Mouse (Mus musculus) adrenal gland, adult (tissue): ENCODE data around the gene Fat3.
A peak's percentile ranks its signal among the peaks of the same experiment; 100 is the strongest.

Experiments used
- DNase-seq, 2 experiments: peaks; one replicate each; pipeline ENCODE4 v3.0.0; 2022 to 2023; ENCODE audit warnings: low spot score in 1 of 2; ENCODE audit not compliant: inconsistent age in 2 of 2

The Fat3 gene

GRCm38 (mm10) chr9:16029715-16030285 is 471.3 kb downstream of the Fat3 start:
- no peak for DNase-seq

DNA sequence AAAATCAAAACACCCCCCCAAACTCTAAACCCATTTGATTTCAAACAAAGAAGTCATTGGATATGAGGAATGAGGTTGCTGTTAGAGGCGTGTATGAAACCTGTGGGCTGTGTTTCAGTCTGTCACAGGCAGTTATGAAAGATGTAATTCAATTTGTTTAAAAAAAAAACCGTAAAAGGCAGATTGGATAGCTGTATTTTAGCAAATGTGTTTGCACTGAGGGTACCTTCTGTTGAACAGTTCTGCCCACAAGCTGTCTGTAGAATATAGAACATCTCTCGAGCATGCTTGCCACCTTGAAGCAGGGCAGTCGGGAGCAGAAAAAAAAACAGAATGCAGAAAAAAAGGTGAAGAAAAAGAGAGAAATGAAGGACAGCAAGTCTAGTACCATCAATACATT is 472.0 kb downstream of the Fat3 start:
- DNase-seq, result no peak

- DNase-seq, result no peak
Observed at GRCm38 (mm10) chr9:16028394-16028911, 472.6 kb downstream of the Fat3 start.

- DNase-seq, result no peak
Observed at GRCm38 (mm10) chr9:16026054-16026453, 475.0 kb downstream of the Fat3 start.

DNA sequence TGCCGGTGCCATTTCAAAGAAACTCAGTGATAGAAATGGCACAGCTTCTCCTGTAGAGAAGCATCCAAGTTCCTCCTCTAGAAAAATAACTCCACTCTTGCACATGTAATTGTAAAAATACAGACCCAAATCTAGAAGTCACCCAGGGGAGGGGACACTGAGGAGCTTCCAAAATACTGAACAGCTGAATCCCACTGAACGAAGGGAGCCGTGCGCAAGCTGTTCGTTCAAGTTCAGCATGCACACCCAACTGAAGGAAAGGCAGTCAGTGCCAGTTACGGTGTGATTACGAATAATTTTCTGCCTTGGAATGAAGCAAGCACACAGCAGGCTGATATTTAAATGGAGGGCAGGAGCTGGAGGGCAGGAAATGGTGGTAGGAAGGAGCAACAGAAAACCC is 476.4 kb downstream of the Fat3 start:
- DNase-seq, result no peak

DNA sequence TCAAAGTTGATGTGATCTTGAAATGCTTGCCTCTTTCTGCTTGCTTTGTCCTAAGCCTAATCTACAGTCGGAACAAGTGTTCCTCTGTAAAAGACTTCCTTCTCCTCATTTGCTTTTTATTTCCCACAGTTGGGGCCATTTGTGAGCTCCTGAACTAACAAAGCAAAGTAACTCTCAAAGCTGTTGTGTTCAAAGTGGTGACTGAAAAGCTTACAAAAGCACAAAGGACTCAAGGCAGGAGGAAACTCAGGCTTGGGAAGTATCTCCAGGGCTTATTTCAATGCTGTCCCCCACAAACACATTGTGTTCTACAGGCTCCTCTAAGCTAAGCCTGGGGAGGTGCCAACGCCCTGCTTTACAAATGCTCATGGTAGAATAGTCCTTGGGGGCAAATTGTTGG is 487.0 kb downstream of the Fat3 start:
- no peak for DNase-seq

- DNase-seq, result no peak
Observed at GRCm38 (mm10) chr9:16011382-16011781, 489.7 kb downstream of the Fat3 start.

DNA sequence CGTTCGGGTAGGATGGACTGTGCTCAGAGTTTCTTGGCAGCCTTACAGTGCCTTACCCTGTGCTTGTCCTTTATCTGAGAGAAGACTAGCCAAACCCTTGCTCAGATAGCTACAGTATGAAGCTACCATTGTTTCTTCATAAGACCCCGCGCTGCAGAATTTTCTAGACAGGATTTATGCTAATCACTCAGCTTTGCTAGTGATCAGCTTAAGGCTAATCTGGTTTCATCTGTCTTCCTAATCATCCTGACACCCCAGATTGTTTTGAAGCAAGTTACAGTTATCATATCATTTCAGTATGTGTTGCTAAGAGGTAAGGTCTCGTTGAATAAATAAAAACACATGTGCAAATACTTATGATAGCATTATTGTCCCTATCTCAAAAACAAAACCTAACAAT is 493.6 kb downstream of the Fat3 start:
- DNase-seq, result no peak

GRCm38 (mm10) chr9:16002991-16003390 is 498.1 kb downstream of the Fat3 start:
- DNase-seq, result no peak

DNA sequence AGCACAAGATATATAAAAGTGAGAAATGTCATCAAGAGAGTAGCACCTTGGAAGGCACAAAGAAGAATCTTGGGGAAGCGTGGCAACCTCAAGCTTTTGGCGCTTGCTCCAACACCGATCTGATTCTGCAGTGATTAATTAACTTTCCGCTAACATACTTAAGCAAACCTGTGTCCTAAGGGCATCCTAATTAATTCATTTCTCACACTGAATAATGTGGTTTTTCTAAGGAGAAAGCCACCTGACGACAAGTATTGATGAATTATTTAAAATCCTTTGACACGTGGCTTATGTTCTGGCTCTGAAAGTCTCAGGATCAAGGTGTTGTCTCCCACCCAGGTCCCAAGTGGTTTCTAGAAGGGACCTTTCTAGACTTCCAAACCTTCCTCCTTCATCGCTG is 506.3 kb downstream of the Fat3 start:
- no peak for DNase-seq

- DNase-seq, result no peak
Observed at GRCm38 (mm10) chr9:15994177-15994576, 506.9 kb downstream of the Fat3 start.

DNA sequence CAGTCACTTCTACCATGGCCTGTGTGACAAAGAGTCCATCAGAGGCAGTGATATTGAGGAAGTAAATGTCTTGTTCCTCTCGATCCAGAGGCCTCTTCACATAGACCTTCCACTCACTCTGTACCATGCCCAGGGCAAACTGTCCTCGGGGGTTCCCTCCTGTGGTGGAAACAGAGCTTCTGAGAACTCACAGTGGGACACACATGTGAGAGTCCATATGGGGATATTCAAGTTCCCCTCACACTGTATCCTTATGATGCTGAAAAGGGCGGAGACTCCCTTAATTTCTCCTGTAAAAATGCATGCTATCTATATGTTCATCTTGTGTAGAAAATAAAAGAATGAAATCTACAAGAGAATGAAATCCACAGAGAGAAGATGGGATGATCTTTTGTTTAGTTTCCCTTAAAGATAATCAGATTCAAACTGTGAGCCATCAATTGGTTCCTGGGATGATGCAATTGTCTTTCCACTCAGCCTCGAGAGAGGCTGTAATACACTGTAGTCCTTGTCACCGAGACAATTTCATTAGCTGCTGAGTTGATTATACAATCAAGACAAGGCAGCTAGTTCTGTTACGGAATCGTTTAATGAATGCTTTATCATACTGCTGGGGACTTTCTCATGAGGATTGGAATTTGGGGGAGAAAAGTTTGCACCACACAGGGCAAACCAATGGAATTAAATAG is 508.8 kb downstream of the Fat3 start:
- peak in 1 of 2 experiments; percentile 33 for DNase-seq

DNA sequence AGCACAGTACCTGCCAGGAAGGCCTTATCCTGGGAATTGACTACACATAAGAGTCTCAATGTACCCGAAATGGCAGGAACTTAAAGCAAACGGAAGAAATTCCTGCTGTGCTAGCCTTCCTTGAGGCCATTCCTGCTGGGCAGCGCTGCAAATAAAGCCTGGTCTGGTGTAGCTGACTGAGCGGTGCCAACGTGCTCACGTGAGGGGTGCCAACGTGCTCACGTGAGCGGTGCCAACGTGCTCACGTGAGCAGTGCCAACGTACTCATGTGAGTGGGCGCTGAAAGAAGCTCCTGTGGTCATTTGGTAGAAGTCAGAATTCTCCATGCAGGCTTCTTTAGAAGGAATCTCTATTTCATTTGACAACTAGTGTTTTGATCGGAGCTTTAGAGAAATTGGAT is 522.8 kb downstream of the Fat3 start:
- no peak for DNase-seq

GRCm38 (mm10) chr9:15976959-15977663 is 524.0 kb downstream of the Fat3 start:
- no peak for DNase-seq

- DNase-seq, result no peak
Observed at GRCm38 (mm10) chr9:15975999-15976398, 525.1 kb downstream of the Fat3 start.

DNA sequence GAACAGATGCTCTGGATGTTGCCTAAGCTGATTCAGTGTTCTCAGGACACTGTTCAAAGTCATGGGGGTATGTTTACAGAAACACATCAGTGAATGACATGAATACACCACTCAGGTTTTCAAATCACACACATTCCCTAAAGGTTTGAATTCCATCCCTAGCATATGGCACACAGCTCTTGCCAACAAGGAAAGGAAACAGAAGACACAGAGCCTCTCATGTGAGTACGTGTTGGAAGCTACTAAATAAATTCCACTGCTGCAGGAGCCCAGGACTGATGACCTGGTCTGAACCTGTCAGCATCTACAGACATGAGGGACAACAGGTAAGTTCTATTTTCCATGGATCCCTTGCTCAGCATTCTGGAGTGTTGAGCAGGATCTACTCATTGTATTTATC is 528.9 kb downstream of the Fat3 start:
- DNase-seq, result no peak

DNA sequence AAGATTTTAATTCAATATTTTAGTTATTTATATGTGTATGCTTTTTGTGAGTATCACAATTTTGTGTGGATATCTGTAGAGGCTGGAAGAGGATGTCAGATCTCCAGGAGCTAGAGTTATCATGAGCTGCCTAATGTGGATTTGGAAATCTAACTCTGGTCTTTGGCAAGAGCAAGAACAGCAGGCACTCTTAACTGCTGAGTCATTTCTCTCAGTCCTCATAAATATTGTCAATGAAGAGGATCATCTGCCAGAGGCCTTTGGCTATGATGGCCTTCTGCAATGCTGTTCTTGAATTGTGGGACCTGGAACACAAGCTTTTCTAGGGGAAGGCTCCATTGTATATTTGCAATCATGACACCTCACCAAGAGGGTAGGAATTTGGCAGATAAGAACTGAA is 529.7 kb downstream of the Fat3 start:
- peak; percentile 17 to 60 for DNase-seq

DNA sequence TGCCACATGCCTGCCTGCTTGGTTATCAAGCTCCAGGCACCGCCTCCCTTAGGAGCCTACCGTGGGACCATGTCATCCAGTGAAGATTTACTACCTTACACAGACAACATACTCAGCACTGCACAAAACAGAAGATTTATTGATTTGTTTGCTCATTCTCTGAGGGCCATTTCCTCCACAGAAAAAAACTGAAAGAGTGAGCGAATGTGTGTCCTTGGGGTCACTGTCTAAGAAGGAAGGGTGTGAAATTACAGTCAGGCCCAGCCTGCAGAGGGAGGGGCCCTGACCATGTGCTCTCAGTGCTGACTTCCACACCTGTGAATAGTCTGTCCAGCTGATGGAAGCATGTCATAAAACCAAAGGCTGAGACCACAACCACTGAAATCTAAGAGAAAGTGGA is 536.9 kb downstream of the Fat3 start:
- DNase-seq, result peak; percentile 35 to 87

- DNase-seq, result no peak
Observed at GRCm38 (mm10) chr9:15962886-15963285, 538.2 kb downstream of the Fat3 start.

- no peak for DNase-seq
Observed at GRCm38 (mm10) chr9:15958224-15958787, 542.8 kb downstream of the Fat3 start.

DNA sequence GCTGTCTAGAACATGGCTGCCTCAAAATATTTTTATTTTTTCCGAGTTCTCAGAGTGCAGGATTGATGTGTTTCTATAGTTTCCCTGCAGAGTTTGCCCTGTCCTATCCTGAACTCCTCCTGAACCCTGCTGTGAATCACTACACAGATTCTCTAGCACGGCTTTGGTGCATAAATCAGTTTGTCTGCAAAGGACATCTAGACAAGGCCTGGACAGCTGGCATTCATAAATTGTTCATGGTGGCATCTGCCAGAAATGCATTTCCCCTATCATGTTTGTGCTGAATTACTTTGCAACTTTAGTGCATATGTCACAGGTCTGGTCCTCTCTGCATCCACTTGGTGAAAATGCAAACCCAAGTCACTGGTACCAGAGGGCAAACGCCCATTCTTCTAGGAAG is 543.3 kb downstream of the Fat3 start:
- DNase-seq, result peak; percentile 8 to 65
